Mouse (Mus musculus) intestine, embryonic 16.5 days (tissue): ENCODE data around the gene Prkg1. TPM values are rescaled to one million over a fixed set of nuclear protein-coding genes. Genes with fewer than 3 reads are reported as not detected.

Experiments used
- ATAC-seq: fragments of 200-750 bp; cut with Nextera tagmentation; 2 replicates; pipeline ENCODE4 v1.8.0; 2017; ENCODE audit warnings: moderate TSS enrichment, moderate library complexity
- H3K27ac ChIP-seq: fragments of 300-500 bp; sonication (generic); 2 replicates; pipeline ENCODE4 v1.5.1; 2014; ENCODE audit warnings: mild to moderate bottlenecking, low read length
- H3K27me3 ChIP-seq: fragments of 300-500 bp; sonication (generic); replicated peaks from 2 replicates; pipeline ENCODE4 v1.6.1; 2014; ENCODE audit warnings: low read length, control low read depth, mixed read lengths; ENCODE audit not compliant: control insufficient read depth, insufficient read depth
- H3K36me3 ChIP-seq: fragments of 300-500 bp; sonication (generic); 2 replicates; pipeline ENCODE4 v1.6.1; 2014; ENCODE audit warnings: low read length, control low read depth; ENCODE audit not compliant: control insufficient read depth, insufficient read depth
- H3K4me1 ChIP-seq: fragments of 300-500 bp; sonication (generic); 2 replicates; pipeline ENCODE4 v1.6.1; 2014; ENCODE audit warnings: low read length, control low read depth, mixed read lengths; ENCODE audit not compliant: control insufficient read depth, insufficient read depth
- H3K4me2 ChIP-seq: fragments of 300-500 bp; sonication (generic); 2 replicates; pipeline ENCODE4 v1.6.1; 2014; ENCODE audit warnings: low read depth, low read length, control low read depth
- H3K4me3 ChIP-seq: fragments of 300-500 bp; sonication (generic); 2 replicates; pipeline ENCODE4 v1.5.1; 2014; ENCODE audit warnings: mild to moderate bottlenecking, low read length
- H3K9ac ChIP-seq: fragments of 300-500 bp; sonication (generic); 2 replicates; pipeline ENCODE4 v1.6.1; 2014; ENCODE audit warnings: low read depth, low read length
- H3K9me3 ChIP-seq: fragments of 300-500 bp; sonication (generic); 2 replicates; pipeline ENCODE4 v1.6.1; 2016; ENCODE audit warnings: low read length, control low read depth; ENCODE audit not compliant: control insufficient read depth
- WGBS: fragments of 180-500 bp; shearing (Covaris S2); extraction: QIAGEN DNeasy Blood & Tissue Kit; methylation state at CpG from one replicate; pipeline ENCODE4 v1.1.7; 2014; 5-methylcytosine and 5-hydroxymethylcytosine counted together
- polyA plus RNA-seq: library from polyadenylated mRNA; unstranded; fragments of >200 nt; fragmentation: Nextera tagmentation; extraction: Ambion mirVana; gene quantifications from 2 replicates; pipeline ENCODE4 v1.2.1, GENCODE M21; 2015

The Prkg1 gene
- polyA plus RNA-seq, 1 experiment from 2014 or later = 6.6 TPM

DNA sequence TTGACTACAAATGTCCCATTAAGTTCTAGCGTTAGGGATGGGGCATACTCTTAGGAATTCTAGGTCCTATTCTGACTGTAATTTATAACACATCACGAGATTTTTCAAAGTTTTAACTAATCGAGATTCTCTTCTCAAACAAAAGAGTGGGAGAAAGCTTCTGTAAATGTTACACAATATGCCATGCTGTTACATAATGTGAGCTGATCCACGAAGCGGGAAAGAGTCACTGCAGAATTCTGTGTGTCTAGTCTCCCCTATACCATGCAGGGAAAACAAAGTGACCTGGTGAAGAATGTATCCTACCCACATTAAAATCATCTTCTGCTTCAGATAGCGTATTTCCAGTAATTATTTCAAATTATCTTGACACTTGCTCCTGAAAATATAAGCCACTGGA is 567.8 kb downstream of the Prkg1 start:
- no peaks in the 10 kb centered on the region for H3K4me1 ChIP-seq
- H3K36me3 ChIP-seq = no peaks in the 10 kb centered on the region
- WGBS = 86% methylated on average over 6 of the region's 6 CpGs
- no peaks in the 10 kb centered on the region for H3K27me3 ChIP-seq
- no peaks in the 10 kb centered on the region for H3K9me3 ChIP-seq
- H3K4me2 ChIP-seq = no peak overlapping the region
- no peak overlapping the region for H3K27ac ChIP-seq
- no peak overlapping the region for H3K9ac ChIP-seq
- H3K4me3 ChIP-seq = no peak overlapping the region
- ATAC-seq = no peak

DNA sequence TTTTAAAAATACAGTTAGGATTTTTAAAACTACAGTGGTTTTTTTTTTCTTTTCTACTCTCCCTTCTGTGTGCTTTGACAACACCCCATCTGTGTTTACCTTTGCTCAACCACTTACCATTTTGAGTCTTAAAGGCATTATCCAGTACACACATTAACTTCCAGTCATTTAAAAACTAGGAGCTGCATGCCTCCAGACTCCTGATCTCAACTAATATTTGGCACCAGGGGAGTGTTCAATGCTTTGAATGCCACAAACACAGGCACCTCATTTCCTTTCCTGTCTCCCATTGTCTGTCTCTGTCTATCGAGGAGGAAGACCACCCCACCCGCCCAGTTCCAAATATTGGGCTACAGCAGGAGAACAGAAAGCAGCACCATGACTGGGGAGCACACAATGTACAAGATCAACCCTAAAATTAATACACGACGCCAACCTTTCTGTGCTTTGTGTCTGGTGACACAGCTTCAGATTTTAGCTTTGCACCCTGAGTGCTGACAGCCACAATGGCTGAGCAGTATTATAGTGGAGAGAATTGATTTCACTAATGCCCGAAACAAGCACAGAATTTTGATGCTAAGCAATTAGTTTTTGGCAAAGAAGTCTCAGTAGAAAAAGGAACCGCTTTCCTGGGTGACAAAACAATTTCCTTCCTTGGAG is 576.1 kb downstream of the Prkg1 start:
- H3K4me2 ChIP-seq = no peak overlapping the region
- H3K27ac ChIP-seq = no peak overlapping the region
- H3K4me1 ChIP-seq = no peaks in the 10 kb centered on the region
- WGBS = 89% methylated on average over 6 of the region's 6 CpGs
- no peaks in the 10 kb centered on the region for H3K36me3 ChIP-seq
- no peaks in the 10 kb centered on the region for H3K9me3 ChIP-seq
- ATAC-seq = no peak
- H3K4me3 ChIP-seq = no peak overlapping the region
- no peak overlapping the region for H3K9ac ChIP-seq
- no peaks in the 10 kb centered on the region for H3K27me3 ChIP-seq

DNA sequence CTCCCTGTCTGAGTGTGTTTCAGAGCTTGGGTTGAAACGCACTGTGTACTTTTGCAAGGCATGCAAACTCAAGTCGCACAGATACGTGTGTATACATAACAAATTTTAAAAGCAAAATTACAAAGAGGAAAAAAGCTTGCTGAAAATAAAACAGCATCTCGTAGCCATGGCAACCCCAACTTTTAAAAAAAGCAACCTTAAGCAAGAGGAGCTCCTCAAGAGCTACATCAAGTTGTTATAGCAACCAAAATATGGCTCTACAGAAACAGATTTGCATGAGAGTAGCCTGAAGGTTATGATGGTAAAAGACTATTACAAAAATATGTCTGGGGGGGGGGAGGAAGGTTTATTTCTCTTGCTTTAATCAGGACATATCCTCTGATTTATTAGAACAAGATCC is 584.1 kb downstream of the Prkg1 start:
- Histone ChIP-seq H3K36me3 (no peaks in the 10 kb centered on the region), H3K9me3 (no peaks in the 10 kb centered on the region), H3K27ac (no peak overlapping the region), H3K9ac (no peak overlapping the region), H3K27me3 (no peaks in the 10 kb centered on the region), H3K4me1 (no peaks in the 10 kb centered on the region), H3K4me2 (no peak overlapping the region), H3K4me3 (no peak overlapping the region)
- ATAC-seq = no peak
- WGBS = 83% methylated on average over 4 of the region's 4 CpGs

DNA sequence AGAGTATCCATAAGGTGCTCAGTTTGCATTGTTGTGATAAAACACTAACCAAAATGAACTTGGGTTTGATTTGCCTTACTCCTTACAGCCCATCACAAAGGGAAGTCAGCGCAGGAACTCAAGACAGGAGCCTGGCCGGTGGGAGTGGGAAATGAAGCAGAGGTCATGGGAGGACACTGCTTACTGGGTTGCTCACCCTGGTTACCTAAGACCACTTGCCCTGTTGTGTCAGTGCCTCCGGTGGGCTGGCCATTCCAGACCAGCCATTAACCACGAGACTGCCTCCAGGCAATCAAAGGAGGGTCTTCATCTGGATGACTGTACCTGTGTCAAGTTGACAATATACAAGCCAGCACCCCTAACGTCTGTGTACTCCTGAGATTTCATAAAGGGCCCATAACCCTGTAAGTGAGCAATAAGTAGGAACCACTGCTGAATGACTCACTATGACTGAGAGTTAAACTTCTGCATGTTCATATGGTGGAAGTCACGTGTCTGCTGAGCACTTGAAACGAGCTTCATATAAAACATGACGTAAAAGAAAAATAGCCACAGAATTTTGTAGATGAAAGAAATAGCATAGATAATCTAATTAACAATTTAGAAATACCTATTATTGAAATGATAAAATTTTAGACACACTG is 587.4 kb downstream of the Prkg1 start:
- Histone ChIP-seq H3K9ac (no peak overlapping the region), H3K27ac (no peak overlapping the region), H3K4me3 (no peak overlapping the region), H3K9me3 (no peaks in the 10 kb centered on the region), H3K36me3 (no peaks in the 10 kb centered on the region), H3K4me2 (no peak overlapping the region), H3K27me3 (no peaks in the 10 kb centered on the region), H3K4me1 (no peaks in the 10 kb centered on the region)
- ATAC-seq = no peak
- WGBS = 80% methylated on average over 8 of the region's 8 CpGs

DNA sequence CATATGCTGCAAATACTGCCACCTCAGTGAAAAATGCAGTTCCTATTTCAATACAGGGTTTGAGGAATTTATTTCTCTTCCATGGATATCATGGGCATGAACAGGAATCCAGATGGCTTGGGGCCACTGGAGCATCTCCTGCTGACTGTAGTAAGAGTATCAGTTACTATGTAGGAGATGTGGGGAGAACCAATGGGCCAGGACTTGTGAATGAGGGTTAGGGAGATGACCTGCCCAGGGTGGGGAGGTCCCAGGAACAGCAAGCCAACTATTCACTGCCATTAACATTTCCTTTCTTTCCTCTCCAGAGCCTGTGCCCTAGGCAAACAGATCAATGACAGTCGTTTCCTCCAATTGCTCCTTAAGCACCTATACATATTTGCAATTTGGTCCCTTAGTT is 593.8 kb downstream of the Prkg1 start:
- Histone ChIP-seq H3K9me3 (no peaks in the 10 kb centered on the region), H3K36me3 (no peaks in the 10 kb centered on the region), H3K27me3 (no peaks in the 10 kb centered on the region), H3K4me1 (no peaks in the 10 kb centered on the region), H3K27ac (no peak overlapping the region), H3K4me2 (no peak overlapping the region), H3K4me3 (no peak overlapping the region), H3K9ac (no peak overlapping the region)
- WGBS = 10% methylated on average over 1 of the region's 1 CpGs
- no peak for ATAC-seq

DNA sequence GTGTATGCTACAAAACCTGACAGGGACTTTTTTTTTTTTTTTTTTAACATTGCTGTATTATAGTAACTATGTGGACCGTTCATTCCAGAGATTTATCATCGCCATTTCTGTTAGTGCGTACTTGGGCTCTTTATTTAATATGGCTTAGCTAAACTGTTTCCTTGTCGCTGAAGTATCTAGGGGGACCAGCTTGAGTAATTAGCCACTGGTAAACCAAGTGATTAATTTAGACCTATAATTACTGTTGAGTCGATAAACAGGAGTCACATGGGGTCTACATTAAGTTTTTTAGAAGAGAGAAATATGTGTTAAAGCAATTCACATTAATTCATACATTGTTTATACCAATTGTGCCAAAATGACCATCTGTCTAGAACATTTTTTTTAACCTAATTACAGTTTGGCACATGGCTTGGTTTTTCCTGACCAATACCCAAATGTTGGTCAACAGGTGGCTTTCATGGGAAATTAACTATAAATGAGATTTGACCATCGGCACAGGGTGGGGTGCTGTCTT is 605.8 kb downstream of the Prkg1 start:
- H3K4me2 ChIP-seq = no peak overlapping the region
- 71% methylated on average over 6 of the region's 6 CpGs for WGBS
- H3K27ac ChIP-seq = no peak overlapping the region
- H3K9me3 ChIP-seq = no peaks in the 10 kb centered on the region
- no peaks in the 10 kb centered on the region for H3K4me1 ChIP-seq
- no peaks in the 10 kb centered on the region for H3K36me3 ChIP-seq
- no peak overlapping the region for H3K9ac ChIP-seq
- no peak overlapping the region for H3K4me3 ChIP-seq
- no peak for ATAC-seq
- no peaks in the 10 kb centered on the region for H3K27me3 ChIP-seq

DNA sequence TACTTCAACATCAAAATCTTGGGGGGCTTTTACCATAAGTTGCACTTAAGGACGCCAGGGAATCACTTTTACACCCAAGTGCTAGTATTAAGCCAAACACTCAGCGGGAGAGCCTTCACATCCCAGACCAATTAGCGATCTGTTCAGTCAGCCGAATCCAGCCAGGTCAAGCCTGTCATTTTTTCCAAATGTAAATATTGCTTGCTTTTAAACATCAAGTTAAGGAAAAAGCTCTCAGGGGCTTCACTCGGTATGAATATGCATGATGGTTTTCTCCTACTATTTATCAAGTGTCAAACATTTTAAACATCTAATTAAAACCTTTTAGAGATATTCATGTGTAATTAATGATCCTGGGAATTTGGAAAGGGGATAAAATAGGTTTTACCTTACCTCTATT is 611.4 kb downstream of the Prkg1 start:
- ATAC-seq = no peak
- no peak overlapping the region for H3K4me3 ChIP-seq
- 47% methylated on average over 5 of the region's 5 CpGs for WGBS
- no peak overlapping the region for H3K9ac ChIP-seq
- H3K4me1 ChIP-seq = no peaks in the 10 kb centered on the region
- no peaks in the 10 kb centered on the region for H3K27me3 ChIP-seq
- no peaks in the 10 kb centered on the region for H3K9me3 ChIP-seq
- H3K27ac ChIP-seq = no peak overlapping the region
- no peak overlapping the region for H3K4me2 ChIP-seq
- no peaks in the 10 kb centered on the region for H3K36me3 ChIP-seq

DNA sequence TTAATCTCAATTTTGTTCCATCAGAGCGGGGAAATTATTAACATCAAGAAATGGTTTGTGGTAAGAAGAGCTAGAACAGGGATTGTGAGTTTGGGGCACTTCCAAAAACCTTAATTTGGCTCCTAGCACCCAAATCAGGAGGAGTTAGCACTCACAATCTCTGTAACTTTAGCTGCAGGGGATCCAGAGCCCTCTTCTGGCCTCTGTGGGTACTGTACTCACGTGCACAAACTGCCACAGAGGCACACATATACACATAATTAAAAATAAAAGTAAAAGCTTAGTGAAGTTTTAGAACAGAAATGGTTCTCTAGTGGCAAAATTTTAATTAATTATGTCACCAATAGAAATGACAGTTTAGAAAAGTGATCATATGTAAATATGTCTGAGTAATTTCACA is 614.9 kb downstream of the Prkg1 start:
- no peaks in the 10 kb centered on the region for H3K4me1 ChIP-seq
- H3K27me3 ChIP-seq = no peaks in the 10 kb centered on the region
- H3K4me2 ChIP-seq = no peak overlapping the region
- no peak overlapping the region for H3K9ac ChIP-seq
- ATAC-seq = no peak
- 96% methylated on average over 2 of the region's 2 CpGs for WGBS
- no peaks in the 10 kb centered on the region for H3K9me3 ChIP-seq
- no peaks in the 10 kb centered on the region for H3K36me3 ChIP-seq
- no peak overlapping the region for H3K27ac ChIP-seq
- no peak overlapping the region for H3K4me3 ChIP-seq

DNA sequence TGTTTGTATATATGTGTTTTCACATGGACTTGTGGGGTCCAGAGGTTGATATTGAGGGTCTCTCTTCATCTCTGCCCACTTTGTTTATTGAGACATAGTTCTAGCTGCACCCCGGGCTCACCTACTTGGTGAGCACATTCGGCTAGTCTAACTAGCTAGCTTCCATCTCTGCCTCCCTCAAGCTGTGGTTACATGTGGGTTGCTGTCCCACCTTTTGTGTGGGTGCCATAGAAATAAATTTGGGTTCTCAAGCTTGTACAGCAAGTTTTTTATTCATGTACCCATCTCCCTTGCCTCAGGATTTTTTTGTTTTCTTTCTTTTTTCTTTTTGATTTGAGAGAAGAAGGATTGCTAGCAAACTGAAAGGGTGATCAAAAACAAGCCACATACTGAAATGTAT is 617.4 kb downstream of the Prkg1 start:
- no peak overlapping the region for H3K27ac ChIP-seq
- no peak for ATAC-seq
- no peak overlapping the region for H3K9ac ChIP-seq
- H3K4me1 ChIP-seq = no peaks in the 10 kb centered on the region
- no peak overlapping the region for H3K4me2 ChIP-seq
- H3K9me3 ChIP-seq = no peaks in the 10 kb centered on the region
- WGBS = 94% methylated on average over 2 of the region's 2 CpGs
- H3K36me3 ChIP-seq = no peaks in the 10 kb centered on the region
- no peaks in the 10 kb centered on the region for H3K27me3 ChIP-seq
- no peak overlapping the region for H3K4me3 ChIP-seq

DNA sequence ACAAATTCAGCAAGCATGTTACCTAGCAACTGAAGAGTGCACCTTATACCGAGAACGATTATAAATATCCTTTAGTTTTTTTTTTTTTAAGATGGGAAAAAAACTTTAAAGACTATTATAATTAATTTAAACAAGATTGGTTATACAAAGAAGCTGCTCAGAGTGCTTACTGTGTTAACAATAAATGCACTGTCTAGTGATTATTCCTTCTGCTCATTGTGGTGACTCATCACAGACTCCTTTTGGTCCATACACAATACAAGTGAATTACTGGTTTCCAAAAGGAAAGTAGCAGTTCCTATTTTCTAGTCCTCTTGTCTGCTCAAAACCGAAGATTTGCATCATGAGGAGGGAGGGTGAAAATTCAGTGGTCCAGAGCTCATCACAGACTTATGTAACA is 618.7 kb downstream of the Prkg1 start:
- Histone ChIP-seq H3K9me3 (no peaks in the 10 kb centered on the region), H3K4me2 (no peak overlapping the region), H3K9ac (no peak overlapping the region), H3K4me1 (no peaks in the 10 kb centered on the region), H3K36me3 (no peaks in the 10 kb centered on the region), H3K27me3 (no peaks in the 10 kb centered on the region), H3K4me3 (no peak overlapping the region), H3K27ac (no peak overlapping the region)
- WGBS = 57% methylated on average over 3 of the region's 3 CpGs
- ATAC-seq = no peak
